Mouse (Mus musculus): ENCODE measurements at regions not wholly inside any gene's neighbourhood (a gene's known extent, or its start where the extent isn't known, plus 50 kb on each side); places are given as distances from the start of the nearest gene placed in this dataset.

- TF ChIP-seq CTCF (IDR thresholded peaks at IDR 0.05; ENCODE audit: control insufficient read depth, insufficient read depth, insufficient replicate concordance, low read depth, low read length) (no peak), POLR2A (IDR thresholded peaks at IDR 0.05; ENCODE audit: control insufficient read depth, low read depth, low read length) (no peak)
These were observed 234.6 kb upstream of the Slc16a7 start for GRCm38 (mm10) chr10:125623836-125624235.

All from testis, adult 2 months (tissue).